Mouse (Mus musculus) kidney, embryonic 15.5 days (tissue): ENCODE measurements around the gene Cecr2. TPM values are rescaled to one million over a fixed set of nuclear protein-coding genes. Genes with fewer than 3 reads are reported as not detected.
"Not testable (repeated sequence)": the region's sequence is repeated elsewhere in the genome, so short reads cannot be mapped to it uniquely, and the experiment has no call there.

Experiments
- ATAC-seq: fragments of 200-750 bp; cut with Nextera tagmentation; replicated peaks from 2 replicates; pipeline ENCODE4 v1.8.0; 2017; ENCODE audit warnings: moderate TSS enrichment; ENCODE audit not compliant: low FRiP score
- H3K27ac ChIP-seq: fragments of 300-500 bp; sonication (generic); 2 replicates; pipeline ENCODE4 v1.5.1; 2015; ENCODE audit warnings: mild to moderate bottlenecking, inconsistent platforms
- H3K27me3 ChIP-seq: fragments of 300-500 bp; sonication (generic); 2 replicates; pipeline ENCODE4 v1.6.1; 2015; ENCODE audit warnings: inconsistent platforms
- H3K36me3 ChIP-seq: fragments of 300-500 bp; sonication (generic); 2 replicates; pipeline ENCODE4 v1.6.1; 2015; ENCODE audit warnings: inconsistent platforms
- H3K4me1 ChIP-seq: fragments of 300-500 bp; sonication (generic); 2 replicates; pipeline ENCODE4 v1.6.1; 2015; ENCODE audit warnings: inconsistent platforms
- H3K4me2 ChIP-seq: fragments of 300-500 bp; sonication (generic); 2 replicates; pipeline ENCODE4 v1.6.1; 2015; ENCODE audit warnings: moderate library complexity, mild to moderate bottlenecking, inconsistent platforms
- H3K4me3 ChIP-seq: fragments of 300-500 bp; sonication (generic); replicated peaks from 2 replicates; pipeline ENCODE4 v1.5.1; 2015; ENCODE audit warnings: mild to moderate bottlenecking, inconsistent platforms
- H3K9ac ChIP-seq: fragments of 300-500 bp; sonication (generic); 2 replicates; pipeline ENCODE4 v1.6.1; 2015; ENCODE audit warnings: mild to moderate bottlenecking, inconsistent platforms
- H3K9me3 ChIP-seq: fragments of 300-500 bp; sonication (generic); replicated peaks from 2 replicates; pipeline ENCODE4 v1.6.1; 2016; ENCODE audit warnings: inconsistent platforms
- WGBS: fragments of 180-500 bp; shearing (Covaris S2); methylation state at CpG from one replicate; pipeline ENCODE4 v1.1.7; 2015; ENCODE audit warnings: mixed read lengths; 5-methylcytosine and 5-hydroxymethylcytosine counted together
- polyA plus RNA-seq: library from polyadenylated mRNA; unstranded; fragments of >200 nt; fragmentation: Nextera tagmentation; extraction: Ambion mirVana; gene quantifications from 2 replicates; pipeline ENCODE4 v1.2.1, GENCODE M21; 2015

Gene Cecr2
- polyA plus RNA-seq, 1 experiment from 2014 or later = 6.7 TPM

DNA sequence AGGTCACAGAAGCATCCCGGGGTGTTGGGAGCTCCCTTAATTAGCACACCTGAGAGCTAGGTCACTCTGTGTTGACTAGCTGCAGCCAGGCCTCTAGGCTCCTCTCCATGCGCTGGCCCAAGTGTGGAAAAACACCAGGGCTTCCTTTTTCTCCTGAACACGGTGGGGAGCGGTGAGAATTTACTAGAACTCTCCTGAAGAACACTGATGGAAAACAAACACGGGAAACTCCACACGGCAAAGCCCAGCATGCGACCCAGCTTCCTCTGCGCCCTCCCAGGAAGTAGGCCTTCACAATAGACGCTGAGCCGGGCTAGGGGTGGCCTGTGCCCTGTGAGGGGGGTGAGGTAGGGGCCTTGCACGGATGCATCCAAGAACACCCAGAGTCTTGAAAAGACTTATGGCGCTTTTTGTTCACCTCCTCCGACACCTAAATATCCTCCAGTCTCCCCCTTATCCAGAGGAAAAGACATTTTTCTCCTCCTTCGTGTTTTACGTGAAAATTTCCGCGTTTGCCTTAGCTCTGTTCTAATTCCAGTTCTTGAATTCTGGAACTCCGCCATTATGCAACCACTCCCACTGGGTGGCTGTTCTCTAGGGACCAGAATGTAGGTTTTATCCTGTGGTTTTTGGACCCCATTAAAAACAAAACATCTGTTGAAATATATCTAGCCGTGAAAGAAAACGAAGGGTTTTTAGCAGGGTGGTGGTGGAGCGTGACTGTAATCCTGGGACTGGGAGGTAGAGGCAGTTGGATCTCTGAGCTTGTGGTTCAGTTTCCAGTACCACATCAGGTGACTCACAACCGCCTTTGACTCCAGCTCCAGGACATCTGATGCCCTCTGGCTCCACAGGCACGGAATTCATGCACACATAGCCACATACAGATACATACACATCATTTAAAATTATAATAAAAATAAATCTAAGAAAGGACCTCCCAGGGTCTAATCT, 21.5 kb upstream of the Cecr2 start:
- Histone ChIP-seq H3K9ac (no peak overlapping the region), H3K4me2 (no peak overlapping the region), H3K4me1 (peaks cover 14% of the 10 kb centered on the region), H3K27me3 (no peaks in the 10 kb centered on the region), H3K27ac (peak overlapping the region; percentile 73), H3K36me3 (no peaks in the 10 kb centered on the region), H3K4me3 (no peak overlapping the region), H3K9me3 (no peaks in the 10 kb centered on the region)
- ATAC-seq = peak; percentile 66
- WGBS = 56% methylated on average over 23 of the region's 23 CpGs

DNA sequence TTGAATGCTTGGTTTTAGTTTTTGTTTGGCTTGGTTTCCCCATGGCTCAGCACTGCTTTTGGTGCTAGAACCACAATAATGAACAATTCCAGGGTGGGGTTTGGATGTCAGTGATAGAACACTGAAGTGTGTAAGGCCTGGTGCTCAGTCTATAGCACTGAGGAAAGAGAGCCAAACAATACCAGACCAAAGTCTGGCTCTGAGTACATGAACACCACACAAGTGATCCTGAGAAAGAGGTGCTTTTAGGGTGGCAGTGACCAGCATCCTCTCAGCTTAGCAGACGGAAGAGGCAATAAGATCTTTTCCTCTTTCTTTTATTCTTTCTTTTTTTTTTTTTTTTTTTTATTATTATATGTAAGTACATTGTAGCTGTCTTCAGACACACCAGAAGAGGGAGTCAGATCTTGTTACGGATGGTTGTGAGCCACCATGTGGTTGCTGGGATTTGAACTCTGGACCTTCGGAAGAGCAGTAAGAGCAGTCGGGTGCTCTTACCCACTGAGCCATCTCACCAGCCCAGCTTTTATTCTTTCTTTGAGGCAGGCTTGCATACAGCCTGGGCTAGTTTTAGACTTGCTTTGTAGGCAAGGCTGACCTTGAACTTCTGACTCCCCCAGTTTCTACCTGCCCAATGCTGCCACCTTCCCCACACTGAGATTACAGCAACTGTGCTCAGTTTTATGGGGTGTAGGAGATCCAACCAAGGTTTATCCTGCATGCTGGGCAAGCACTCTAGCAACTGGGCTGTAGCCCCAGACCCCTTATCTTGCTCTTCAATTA, 18.7 kb upstream of the Cecr2 start:
- not testable (repeated sequence) for H3K9me3 ChIP-seq, H3K27me3 ChIP-seq, H3K36me3 ChIP-seq, H3K4me3 ChIP-seq, H3K27ac ChIP-seq, H3K9ac ChIP-seq, ATAC-seq, H3K4me2 ChIP-seq
- WGBS = 83% methylated on average over 3 of the region's 4 CpGs
- peaks cover 14% of the 10 kb centered on the region for H3K4me1 ChIP-seq

DNA sequence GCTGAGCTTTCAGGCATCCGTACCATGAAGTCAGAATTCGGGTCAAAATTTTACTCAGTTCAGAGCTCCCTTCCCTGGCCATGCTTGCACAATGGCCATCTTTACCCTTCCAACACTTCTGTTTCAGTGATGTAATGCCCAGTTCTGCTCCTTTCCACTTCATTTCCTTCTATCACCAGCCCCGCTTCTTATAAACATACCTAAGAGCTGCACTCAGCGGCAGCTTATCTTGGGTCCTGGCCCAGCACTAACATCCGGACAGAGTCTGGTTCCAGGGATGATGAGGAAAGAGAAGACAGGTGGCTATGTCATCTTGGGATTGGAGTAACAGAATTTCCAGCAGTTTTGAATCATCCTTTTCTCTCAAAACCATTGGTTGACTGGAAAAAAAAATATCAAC, 18.0 kb upstream of the Cecr2 start:
- Histone ChIP-seq H3K27me3 (no peaks in the 10 kb centered on the region), H3K4me3 (no peak overlapping the region), H3K4me1 (peaks cover 14% of the 10 kb centered on the region), H3K27ac (no peak overlapping the region), H3K36me3 (no peaks in the 10 kb centered on the region), H3K4me2 (no peak overlapping the region), H3K9ac (no peak overlapping the region), H3K9me3 (no peaks in the 10 kb centered on the region)
- no peak for ATAC-seq
- 62% methylated on average over 5 of the region's 5 CpGs for WGBS

DNA sequence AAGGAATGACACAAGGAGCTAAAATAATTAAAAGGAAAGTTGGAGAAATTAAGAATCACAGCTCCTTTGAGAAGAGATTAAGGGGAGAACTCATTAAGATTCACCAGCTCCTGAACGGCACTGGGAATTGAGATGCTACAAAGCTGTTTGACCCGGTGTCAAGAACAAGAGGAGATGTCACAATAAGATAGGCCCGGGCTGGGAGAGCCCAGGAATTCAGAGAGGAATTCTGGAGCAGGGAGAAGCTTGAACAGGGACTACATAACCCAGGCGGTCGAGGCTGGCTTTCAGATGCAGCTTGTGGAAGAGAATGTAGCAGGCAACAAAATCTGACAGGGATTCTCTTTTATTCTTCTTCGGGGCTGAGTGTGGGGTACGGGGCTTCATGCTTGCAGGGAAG, 13.5 kb upstream of the Cecr2 start:
- no peak overlapping the region for H3K9ac ChIP-seq
- no peak overlapping the region for H3K27ac ChIP-seq
- no peak for ATAC-seq
- H3K27me3 ChIP-seq = no peaks in the 10 kb centered on the region
- H3K4me1 ChIP-seq = no peaks in the 10 kb centered on the region
- no peaks in the 10 kb centered on the region for H3K9me3 ChIP-seq
- no peak overlapping the region for H3K4me2 ChIP-seq
- no peak overlapping the region for H3K4me3 ChIP-seq
- H3K36me3 ChIP-seq = no peaks in the 10 kb centered on the region
- 63% methylated on average over 7 of the region's 7 CpGs for WGBS

DNA sequence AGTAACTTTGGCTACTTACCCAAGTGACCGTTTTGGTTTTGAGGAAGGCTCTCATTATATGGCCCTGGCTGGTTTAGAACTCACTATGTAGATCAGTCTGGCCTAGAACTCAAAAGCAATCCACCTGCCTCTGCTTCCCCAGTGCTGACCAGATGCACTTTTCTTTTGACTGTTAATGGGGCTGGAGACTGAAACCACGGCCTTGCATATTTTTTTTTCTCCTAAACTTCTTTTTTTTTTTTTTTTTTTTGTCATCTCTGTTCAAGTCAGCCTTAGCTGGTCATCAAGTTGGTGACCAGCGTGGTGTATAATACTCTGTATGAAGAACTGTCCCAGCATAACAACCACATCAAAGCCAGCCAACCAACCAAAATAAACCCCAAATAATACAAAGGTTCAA, 10.5 kb upstream of the Cecr2 start:
- Histone ChIP-seq H3K27me3 (no peaks in the 10 kb centered on the region), H3K9ac (no peak overlapping the region), H3K4me3 (no peak overlapping the region), H3K4me1 (no peaks in the 10 kb centered on the region), H3K4me2 (no peak overlapping the region), H3K36me3 (no peaks in the 10 kb centered on the region), H3K27ac (no peak overlapping the region), H3K9me3 (no peaks in the 10 kb centered on the region)
- ATAC-seq = no peak
- WGBS = 89% methylated on average over 3 of the region's 3 CpGs

DNA sequence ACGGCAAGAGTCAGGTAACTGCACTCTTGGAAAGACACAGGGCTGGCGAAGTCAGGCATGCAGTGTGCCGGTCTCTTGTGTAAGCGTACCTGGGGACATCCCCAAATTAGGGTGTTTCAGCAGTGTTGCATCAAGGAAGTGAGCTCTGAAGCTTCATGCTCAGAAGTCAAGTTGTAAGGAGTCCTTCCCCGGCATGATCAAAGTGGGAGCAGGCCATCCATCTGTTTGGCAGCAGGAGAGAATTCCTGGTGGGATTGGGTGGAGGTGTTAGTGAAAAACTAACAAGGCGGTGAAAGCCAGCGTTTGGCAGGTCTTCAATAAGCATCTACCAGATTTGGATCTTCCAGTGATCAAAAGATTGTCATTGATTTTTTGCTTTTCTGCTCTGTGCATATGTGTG, 7.3 kb upstream of the Cecr2 start:
- no peak for ATAC-seq
- 44% methylated on average over 7 of the region's 7 CpGs for WGBS
- no peaks in the 10 kb centered on the region; the same call in 1 of the 2 replicates for H3K27me3 ChIP-seq
- H3K27ac ChIP-seq = no peak overlapping the region
- H3K4me3 ChIP-seq = no peak overlapping the region
- H3K4me1 ChIP-seq = no peaks in the 10 kb centered on the region
- no peaks in the 10 kb centered on the region for H3K36me3 ChIP-seq
- no peaks in the 10 kb centered on the region for H3K9me3 ChIP-seq
- no peak overlapping the region for H3K9ac ChIP-seq
- no peak overlapping the region for H3K4me2 ChIP-seq

DNA sequence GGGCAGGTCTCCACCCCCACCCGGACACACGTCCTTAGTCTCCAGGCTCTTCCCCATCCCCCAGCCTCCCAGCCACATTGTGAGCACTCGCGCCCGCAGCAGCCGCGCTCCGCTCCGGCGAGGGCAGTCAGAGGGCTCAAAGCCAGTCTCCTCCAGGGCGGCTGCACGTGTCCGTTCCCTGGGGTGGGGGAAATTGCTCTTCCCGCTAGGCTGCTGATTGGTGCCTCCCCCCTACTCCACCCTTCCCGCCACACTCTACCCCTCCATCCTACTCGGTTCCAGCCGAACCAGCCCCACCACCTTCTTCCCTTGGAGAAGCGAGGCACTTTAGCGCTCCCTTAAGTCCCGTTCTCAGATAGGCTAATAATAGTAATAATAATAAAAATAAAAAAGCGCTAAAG, 754 bp upstream of the Cecr2 start:
- Histone ChIP-seq H3K4me2 (peak overlapping the region; percentile 97), H3K4me1 (peaks cover 21% of the 10 kb centered on the region), H3K27ac (peak overlapping the region; percentile 97), H3K9ac (peak overlapping the region; percentile 89), H3K36me3 (no peaks in the 10 kb centered on the region), H3K9me3 (no peaks in the 10 kb centered on the region), H3K27me3 (peaks cover 4% of the 10 kb centered on the region; the same call in 1 of the 2 replicates), H3K4me3 (peak overlapping the region; percentile 78)
- peak; percentile 78 for ATAC-seq
- 0% methylated on average over 21 of the region's 21 CpGs for WGBS

DNA sequence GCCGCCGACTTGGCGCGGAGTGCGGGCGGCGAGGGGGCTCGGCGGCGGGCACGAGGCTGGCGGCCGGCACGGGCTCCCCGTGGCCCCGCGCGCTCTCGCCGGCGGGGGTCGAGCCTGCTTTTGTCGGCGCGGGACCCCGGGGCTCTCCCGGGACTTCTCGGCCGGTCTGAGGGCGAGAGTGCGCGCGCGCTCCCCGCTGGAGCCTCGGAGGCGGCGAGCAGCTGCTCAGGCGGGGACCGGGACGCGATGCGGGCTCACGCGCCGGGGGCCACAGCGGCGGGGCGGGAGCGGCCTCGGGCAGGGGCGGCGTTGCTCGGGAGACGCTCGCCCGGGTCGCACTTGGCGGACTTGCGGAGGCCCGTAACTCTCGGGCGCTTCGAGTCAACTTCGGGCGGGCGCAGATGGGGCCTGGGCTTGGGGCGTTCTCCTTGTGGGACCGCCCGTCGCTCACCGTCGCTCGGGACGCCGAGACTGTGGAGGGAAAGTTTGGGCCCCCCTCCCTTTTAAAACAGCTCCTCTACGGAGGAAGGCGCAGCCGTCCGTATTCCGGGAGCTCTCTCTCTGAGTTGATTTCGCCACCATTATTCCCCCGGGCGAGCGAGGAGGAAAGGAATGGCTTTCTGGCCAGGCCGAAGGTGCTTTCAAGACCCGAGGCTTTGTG, 722 bp downstream of the Cecr2 start:
- Histone ChIP-seq H3K9me3 (no peaks in the 10 kb centered on the region), H3K36me3 (no peaks in the 10 kb centered on the region), H3K27ac (peak overlapping the region; percentile 97), H3K4me2 (peak overlapping the region; percentile 97), H3K4me1 (peaks cover 21% of the 10 kb centered on the region), H3K27me3 (peaks cover 4% of the 10 kb centered on the region; the same call in 1 of the 2 replicates), H3K4me3 (peak overlapping the region; percentile 78), H3K9ac (peak overlapping the region; percentile 89)
- ATAC-seq = peak; percentile 30
- WGBS = under 1% methylated on average over 85 of the region's 87 CpGs

DNA sequence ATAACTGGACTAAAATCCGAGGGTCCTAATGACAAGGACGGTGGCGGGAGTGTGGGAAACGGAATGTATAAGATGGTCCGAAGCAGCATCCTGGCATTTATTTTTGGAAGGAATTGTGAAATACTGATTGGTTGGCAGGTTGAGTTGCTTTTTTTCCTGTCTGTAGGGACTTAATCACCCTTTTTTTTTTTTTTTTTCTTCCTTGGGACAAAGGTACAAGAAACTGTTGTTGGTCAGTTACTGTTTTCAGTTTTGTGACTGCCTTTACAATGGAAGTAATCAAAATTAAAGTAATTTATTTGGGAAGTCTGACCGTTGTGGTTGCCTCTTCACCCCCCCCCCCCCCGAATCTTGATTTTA, 1.2 kb downstream of the Cecr2 start:
- under 1% methylated on average over 7 of the region's 7 CpGs for WGBS
- H3K27ac ChIP-seq = peak overlapping the region; percentile 97
- H3K9ac ChIP-seq = peak overlapping the region; percentile 89
- H3K4me3 ChIP-seq = peak overlapping the region; percentile 78
- H3K27me3 ChIP-seq = peaks cover 4% of the 10 kb centered on the region; the same call in 1 of the 2 replicates
- peak overlapping the region; percentile 97 for H3K4me2 ChIP-seq
- H3K9me3 ChIP-seq = no peaks in the 10 kb centered on the region
- H3K4me1 ChIP-seq = peaks cover 21% of the 10 kb centered on the region
- H3K36me3 ChIP-seq = no peaks in the 10 kb centered on the region
- no peak for ATAC-seq

DNA sequence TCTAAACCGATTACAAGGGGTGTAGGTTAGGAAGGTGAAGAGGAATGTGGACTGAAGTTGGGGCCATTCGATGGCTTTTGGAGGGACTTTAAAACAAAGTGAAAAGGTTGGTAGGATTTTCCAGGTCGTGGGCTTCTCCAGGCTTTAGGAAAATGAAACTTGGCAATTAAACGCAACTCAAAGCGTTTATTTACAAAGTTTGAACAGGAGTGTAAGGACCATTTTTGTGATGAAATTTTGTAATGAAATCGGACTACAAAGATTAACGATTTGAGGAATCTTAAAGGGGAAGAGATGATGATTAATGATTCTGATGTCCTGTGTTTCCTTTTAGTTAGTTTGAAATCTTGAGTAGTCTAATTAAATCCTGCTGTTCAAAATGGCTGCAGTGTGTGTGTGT, 1.7 kb downstream of the Cecr2 start:
- peaks cover 21% of the 10 kb centered on the region for H3K4me1 ChIP-seq
- H3K4me2 ChIP-seq = peak overlapping the region; percentile 97
- H3K27me3 ChIP-seq = peaks cover 4% of the 10 kb centered on the region; the same call in 1 of the 2 replicates
- H3K4me3 ChIP-seq = peak overlapping the region; percentile 78
- peak overlapping the region; percentile 89 for H3K9ac ChIP-seq
- ATAC-seq = no peak
- H3K36me3 ChIP-seq = no peaks in the 10 kb centered on the region
- 12% methylated on average over 7 of the region's 7 CpGs for WGBS
- no peaks in the 10 kb centered on the region for H3K9me3 ChIP-seq
- no peak overlapping the region for H3K27ac ChIP-seq

DNA sequence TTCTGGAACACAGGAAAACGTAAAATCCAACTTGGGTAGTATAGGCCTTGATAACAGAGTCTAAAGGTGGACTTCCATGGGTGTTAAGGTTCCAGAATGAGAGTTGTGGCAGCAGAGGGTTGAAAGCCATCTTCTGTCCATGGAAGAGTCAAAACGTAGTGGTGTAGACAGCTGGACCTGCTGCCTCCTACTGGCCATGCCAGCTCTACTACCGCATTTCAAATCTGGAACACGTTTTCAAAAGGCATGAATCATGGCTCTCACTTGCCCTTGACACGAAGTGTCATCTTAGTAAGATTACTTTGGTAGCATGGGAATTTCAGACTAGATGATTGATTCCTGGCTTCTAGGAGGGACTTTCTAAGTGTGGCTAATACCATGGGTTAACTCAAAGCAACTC, 8.0 kb downstream of the Cecr2 start:
- Histone ChIP-seq H3K4me3 (no peak overlapping the region), H3K4me1 (0 out of 2 replicates have a peak, but pooled peaks cover 3% of the 10 kb centered on the region), H3K27me3 (no peaks in the 10 kb centered on the region), H3K27ac (no peak overlapping the region), H3K36me3 (no peaks in the 10 kb centered on the region), H3K9ac (no peak overlapping the region), H3K9me3 (no peaks in the 10 kb centered on the region), H3K4me2 (no peak overlapping the region)
- 63% methylated on average over 5 of the region's 5 CpGs for WGBS
- no peak for ATAC-seq

DNA sequence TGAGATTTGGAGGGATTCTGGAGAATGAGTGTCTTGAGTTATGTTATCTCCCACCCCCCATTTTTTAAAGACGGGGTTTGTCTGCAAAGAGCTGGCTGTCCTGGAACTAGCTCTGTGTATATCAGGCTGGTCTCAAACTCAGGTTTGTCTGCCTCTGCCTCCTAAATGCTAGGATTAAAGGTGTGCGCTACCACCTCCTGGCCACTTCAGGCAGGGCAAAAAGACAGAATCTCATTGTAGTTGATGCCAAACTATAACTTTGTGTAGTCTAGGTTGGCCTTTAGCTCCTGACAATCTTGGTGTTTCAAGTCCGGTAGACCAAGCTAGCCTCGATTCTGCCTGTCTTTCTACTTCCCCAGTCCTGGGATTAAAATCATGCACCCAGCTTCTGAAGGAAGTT, 8.7 kb downstream of the Cecr2 start:
- WGBS = 85% methylated on average over 4 of the region's 4 CpGs
- H3K4me1 ChIP-seq = 0 out of 2 replicates have a peak, but pooled peaks cover under 1% of the 10 kb centered on the region
- no peak overlapping the region for H3K27ac ChIP-seq
- H3K9me3 ChIP-seq = no peaks in the 10 kb centered on the region
- no peak overlapping the region for H3K9ac ChIP-seq
- no peaks in the 10 kb centered on the region for H3K27me3 ChIP-seq
- no peak overlapping the region for H3K4me2 ChIP-seq
- no peak overlapping the region for H3K4me3 ChIP-seq
- H3K36me3 ChIP-seq = no peaks in the 10 kb centered on the region
- no peak for ATAC-seq
